32 mouse cellular contexts compared by ENCODE assay signal in genomic region chr2:173539781-173540180, GRCm38 (mm10). TPM values are rescaled to one million over a fixed set of nuclear protein-coding genes. Genes with fewer than 3 reads are reported as not detected.
DNase-seq lines count a peak whose midpoint lies in the region; ATAC-seq and TF ChIP-seq lines count a peak whose summit lies in the region.
"Had no signal": no experiment of that assay in that cellular context is flagged by ENCODE, and none has a peak within 500 bp of the region (broad histone marks: within the 10 kb centered on the region; RNA-seq: fewer than 3 reads in every experiment).

No protein-coding gene starts in this region.

- no peak overlapping the region for H3K9ac ChIP-seq in heart, embryonic 13.5 days
- H3K9ac ChIP-seq in midbrain, embryonic 12.5 days (replicated peaks) = 0 out of 2 replicates have a peak overlapping the region, but pooled peaks have one; percentile 1
- H3K9ac ChIP-seq in midbrain, postnatal 0 days (replicated peaks; ENCODE audit: low read length, poor library complexity, severe bottlenecking) = no peak overlapping the region
- no peak overlapping the region for H3K9ac ChIP-seq in embryonic facial prominence, embryonic 12.5 days
- H3K9ac ChIP-seq: hindbrain, embryonic 13.5 days; limb, embryonic 12.5 days; lung, embryonic 15.5 days had no signal

- H3K36me3 ChIP-seq in heart, embryonic 13.5 days = no peaks in the 10 kb centered on the region
- no peaks in the 10 kb centered on the region for H3K36me3 ChIP-seq in heart, embryonic 10.5 days
- no peaks in the 10 kb centered on the region for H3K36me3 ChIP-seq in midbrain, embryonic 12.5 days
- H3K36me3 ChIP-seq in midbrain, postnatal 0 days (ENCODE audit: insufficient read depth, low read length) = no peaks in the 10 kb centered on the region
- no peaks in the 10 kb centered on the region for H3K36me3 ChIP-seq in embryonic facial prominence, embryonic 12.5 days
- H3K36me3 ChIP-seq: hindbrain, embryonic 13.5 days; limb, embryonic 12.5 days; lung, embryonic 15.5 days had no signal

- no peak for TF ChIP-seq CTCF in midbrain, postnatal 0 days (IDR thresholded peaks at IDR 0.05)

- H3K27me3 ChIP-seq in heart, embryonic 13.5 days (replicated peaks) = peaks cover 28% of the 10 kb centered on the region
- peaks cover 27% of the 10 kb centered on the region for H3K27me3 ChIP-seq in heart, embryonic 10.5 days (ENCODE audit: insufficient read depth, poor library complexity, severe bottlenecking)
- peaks cover 9% of the 10 kb centered on the region; the same call in 1 of the 2 replicates for H3K27me3 ChIP-seq in midbrain, embryonic 12.5 days
- H3K27me3 ChIP-seq in midbrain, postnatal 0 days (ENCODE audit: insufficient read depth, low read length) = peaks cover 6% of the 10 kb centered on the region; the same call in 1 of the 2 replicates
- 0 out of 2 replicates have a peak, but pooled peaks cover 3% of the 10 kb centered on the region for H3K27me3 ChIP-seq in embryonic facial prominence, embryonic 12.5 days
- H3K27me3 ChIP-seq: lung, embryonic 15.5 days had no signal

- H3K4me2 ChIP-seq in heart, embryonic 13.5 days = peak overlapping the region; percentile 35
- H3K4me2 ChIP-seq in midbrain, embryonic 12.5 days (replicated peaks) = no peak overlapping the region
- H3K4me2 ChIP-seq in midbrain, postnatal 0 days (ENCODE audit: low read depth, low read length, poor library complexity, severe bottlenecking) = no peak overlapping the region
- no peak overlapping the region for H3K4me2 ChIP-seq in embryonic facial prominence, embryonic 12.5 days (replicated peaks)
- H3K4me2 ChIP-seq: hindbrain, embryonic 13.5 days; limb, embryonic 12.5 days; liver, embryonic 11.5 days; lung, embryonic 15.5 days; midbrain, embryonic 11.5 days had no signal

- no peaks in the 10 kb centered on the region for H3K9me3 ChIP-seq in heart, embryonic 13.5 days
- H3K9me3 ChIP-seq in heart, embryonic 10.5 days = no peaks in the 10 kb centered on the region
- H3K9me3 ChIP-seq in midbrain, embryonic 12.5 days = no peaks in the 10 kb centered on the region
- no peaks in the 10 kb centered on the region for H3K9me3 ChIP-seq in midbrain, postnatal 0 days (ENCODE audit: low read length)
- no peaks in the 10 kb centered on the region for H3K9me3 ChIP-seq in embryonic facial prominence, embryonic 12.5 days
- H3K9me3 ChIP-seq: hindbrain, embryonic 13.5 days; limb, embryonic 12.5 days; lung, embryonic 15.5 days had no signal

- no peak overlapping the region for H3K4me3 ChIP-seq in heart, embryonic 13.5 days
- no peak overlapping the region for H3K4me3 ChIP-seq in heart, embryonic 10.5 days
- no peak overlapping the region for H3K4me3 ChIP-seq in midbrain, embryonic 12.5 days
- H3K4me3 ChIP-seq in midbrain, postnatal 0 days (ENCODE audit: low read depth, low read length) = no peak overlapping the region
- H3K4me3 ChIP-seq in embryonic facial prominence, embryonic 12.5 days = no peak overlapping the region
- H3K4me3 ChIP-seq: hindbrain, embryonic 13.5 days; left cerebral cortex, adult 2 months; limb, embryonic 12.5 days; lung, embryonic 15.5 days had no signal

- ATAC-seq in heart, embryonic 13.5 days (ENCODE audit: extremely low read depth, insufficient number of reproducible peaks, low FRiP score, low TSS enrichment) = no peak
- no peak for ATAC-seq in midbrain, embryonic 12.5 days (ENCODE audit: low FRiP score, low read depth)
- ATAC-seq in midbrain, postnatal 0 days (ENCODE audit: low FRiP score) = no peak
- ATAC-seq in embryonic facial prominence, embryonic 12.5 days (ENCODE audit: insufficient number of reproducible peaks, insufficient read depth, low FRiP score, low TSS enrichment) = 0 out of 2 replicates have a peak, but pooled peaks have one; percentile 8
- ATAC-seq: forebrain, embryonic 14.5 days; intestine, postnatal 0 days had no signal

- H3K27ac ChIP-seq in heart, embryonic 13.5 days (replicated peaks) = no peak overlapping the region
- H3K27ac ChIP-seq in heart, embryonic 10.5 days = no peak overlapping the region
- no peak overlapping the region for H3K27ac ChIP-seq in midbrain, embryonic 12.5 days (replicated peaks)
- no peak overlapping the region for H3K27ac ChIP-seq in midbrain, postnatal 0 days (ENCODE audit: low read depth, low read length)
- peak overlapping the region; percentile 14; the same call in 1 of the 2 replicates for H3K27ac ChIP-seq in embryonic facial prominence, embryonic 12.5 days
- H3K27ac ChIP-seq: hindbrain, embryonic 13.5 days; left cerebral cortex, adult 2 months; limb, embryonic 12.5 days; lung, embryonic 15.5 days had no signal

- 32% methylated on average over 15 of the region's 15 CpGs for WGBS in heart, embryonic 13.5 days
- WGBS in heart, embryonic 10.5 days = 41% methylated on average over 15 of the region's 15 CpGs
- WGBS in midbrain, embryonic 12.5 days = 61% methylated on average over 15 of the region's 15 CpGs
- 42% methylated on average over 15 of the region's 15 CpGs for WGBS in midbrain, postnatal 0 days
- 27% methylated on average over 15 of the region's 15 CpGs for WGBS in embryonic facial prominence, embryonic 12.5 days

- H3K4me1 ChIP-seq in heart, embryonic 13.5 days = peaks cover 11% of the 10 kb centered on the region; the same call in 1 of the 2 replicates
- peaks cover 17% of the 10 kb centered on the region for H3K4me1 ChIP-seq in heart, embryonic 10.5 days
- H3K4me1 ChIP-seq in midbrain, embryonic 12.5 days = peaks cover 7% of the 10 kb centered on the region; the same call in 1 of the 2 replicates
- H3K4me1 ChIP-seq in midbrain, postnatal 0 days (ENCODE audit: insufficient read depth, low read length) = no peaks in the 10 kb centered on the region
- H3K4me1 ChIP-seq in embryonic facial prominence, embryonic 12.5 days = peaks cover 10% of the 10 kb centered on the region; the same call in 1 of the 2 replicates
- H3K4me1 ChIP-seq: lung, embryonic 15.5 days had no signal

- DNase-seq in heart, embryonic 10.5 days (ENCODE audit: low spot score) = no peak
- no peak for DNase-seq in midbrain, postnatal 0 days (ENCODE audit: low spot score)
- peak; percentile 75 for DNase-seq in retina, embryonic 14.5 days (ENCODE audit: low spot score)
- no peak for DNase-seq in layer of hippocampus, adult 18-20 months (ENCODE audit: low spot score in 2 of 2)
- DNase-seq: adrenal gland, adult 2 months; adrenal gland, postnatal 36 days; B cell, adult 2 months; cerebellum, adult 2 months; gastrocnemius, postnatal 14 days; kidney, adult 9 months; kidney, postnatal 10 days; thymus, adult 2 months; thymus, postnatal 36 days had no signal

RNA-seq across cellular contexts. Expression of gene 1700021F07Rik, which starts 17.4 kb away (rescaled TPM):
- polyA plus RNA-seq in heart, embryonic 13.5 days (2015; fragmentation: Nextera tagmentation; extraction: Ambion mirVana) = not detected in 2 replicates
- polyA plus RNA-seq in heart, embryonic 10.5 days (2016; fragmentation: Nextera tagmentation; extraction: Ambion mirVana) = not detected in 2 replicates
- not detected in 2 replicates for polyA plus RNA-seq in midbrain, embryonic 12.5 days (2016; fragmentation: Nextera tagmentation; extraction: Ambion mirVana)
- total RNA-seq in midbrain, postnatal 0 days (2014; rRNA removed) = not detected in 2 replicates
- polyA plus RNA-seq in midbrain, postnatal 0 days (2015; fragmentation: Nextera tagmentation; extraction: Ambion mirVana) = not detected in 2 replicates
- polyA plus RNA-seq in embryonic facial prominence, embryonic 12.5 days (2016; fragmentation: Nextera tagmentation; extraction: Ambion mirVana) = not detected in 2 replicates
- not detected for total RNA-seq in layer of hippocampus, adult 18-20 months (2021)
- total RNA-seq: adrenal gland, adult 2 months; adrenal gland, postnatal 36 days; gastrocnemius, postnatal 14 days; granulocyte monocyte progenitor cell, adult 5-6 weeks; heart, postnatal 25 days; layer of hippocampus, postnatal 10 days; left cerebral cortex, adult 2 months; left cerebral cortex, postnatal 25 days; megakaryocyte progenitor cell, adult 5-6 weeks had no signal
- polyA plus RNA-seq: adrenal gland, adult 2 months; brain, embryonic 14.5 days; cerebellum, adult 2 months; forebrain, embryonic 14.5 days; hindbrain, embryonic 13.5 days; intestine, postnatal 0 days; large intestine, adult 2 months; limb, embryonic 12.5 days; liver, embryonic 11.5 days; liver, embryonic 16.5 days; lung, embryonic 15.5 days; midbrain, embryonic 11.5 days; thymus, adult 2 months had no signal

RNA-seq across cellular contexts. Expression of gene Ankrd60, which starts 38.4 kb away (rescaled TPM):
- polyA plus RNA-seq in heart, embryonic 13.5 days (2015; fragmentation: Nextera tagmentation; extraction: Ambion mirVana) = not detected in 2 replicates
- polyA plus RNA-seq in heart, embryonic 10.5 days (2016; fragmentation: Nextera tagmentation; extraction: Ambion mirVana) = not detected in 2 replicates
- polyA plus RNA-seq in midbrain, embryonic 12.5 days (2016; fragmentation: Nextera tagmentation; extraction: Ambion mirVana) = not detected in 2 replicates
- total RNA-seq in midbrain, postnatal 0 days (2014; rRNA removed) = not detected in 2 replicates
- polyA plus RNA-seq in midbrain, postnatal 0 days (2015; fragmentation: Nextera tagmentation; extraction: Ambion mirVana) = not detected in 2 replicates
- polyA plus RNA-seq in embryonic facial prominence, embryonic 12.5 days (2016; fragmentation: Nextera tagmentation; extraction: Ambion mirVana) = not detected in 2 replicates
- not detected for total RNA-seq in layer of hippocampus, adult 18-20 months (2021)
- total RNA-seq: adrenal gland, adult 2 months; adrenal gland, postnatal 36 days; gastrocnemius, postnatal 14 days; granulocyte monocyte progenitor cell, adult 5-6 weeks; heart, postnatal 25 days; layer of hippocampus, postnatal 10 days; left cerebral cortex, adult 2 months; left cerebral cortex, postnatal 25 days; megakaryocyte progenitor cell, adult 5-6 weeks had no signal
- polyA plus RNA-seq: adrenal gland, adult 2 months; brain, embryonic 14.5 days; cerebellum, adult 2 months; forebrain, embryonic 14.5 days; hindbrain, embryonic 13.5 days; intestine, postnatal 0 days; large intestine, adult 2 months; limb, embryonic 12.5 days; liver, embryonic 11.5 days; liver, embryonic 16.5 days; lung, embryonic 15.5 days; midbrain, embryonic 11.5 days had no signal
